Mouse (Mus musculus): Measurements from ENCODE around the gene Klf6.

The Klf6 gene

DNA sequence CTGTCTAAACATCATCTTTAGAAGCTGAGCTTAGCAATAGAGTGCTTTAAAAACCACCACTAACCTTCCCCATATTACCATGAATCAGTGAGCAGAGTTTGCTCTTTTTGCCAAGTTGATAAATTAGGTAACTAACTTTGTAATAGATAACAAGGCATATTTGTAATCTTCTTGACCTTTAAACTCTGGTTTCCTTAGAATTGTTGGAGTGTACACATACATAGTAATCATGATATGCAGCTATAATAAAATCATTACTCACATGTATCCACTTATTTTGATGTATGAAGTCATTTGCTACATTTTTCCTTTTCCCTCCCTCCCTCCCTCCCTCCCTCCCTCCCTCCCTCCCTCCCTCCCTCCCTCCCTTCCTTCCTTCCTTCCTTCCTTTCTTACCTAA lies 56.1 kb downstream of the Klf6 start:
- no peak for DNase-seq

DNA sequence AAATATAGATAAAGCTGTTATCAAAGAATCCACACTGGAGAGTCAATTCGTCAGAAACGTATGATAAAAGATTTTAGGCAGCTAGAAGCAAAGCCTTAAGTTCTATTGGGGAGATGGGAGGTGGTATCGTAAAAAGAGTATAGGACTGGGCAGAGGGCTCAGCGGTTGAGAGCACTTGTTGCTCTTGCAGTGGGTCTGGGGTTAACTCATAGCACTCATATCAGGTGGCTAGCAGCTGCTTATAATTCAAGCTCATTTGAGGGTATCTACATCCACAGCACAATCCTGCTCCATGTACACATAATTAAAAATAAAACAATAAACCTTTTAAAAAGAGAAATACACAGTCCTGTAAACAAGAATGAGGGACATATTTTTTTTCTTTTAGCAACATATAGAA lies 58.7 kb downstream of the Klf6 start:
- DNase-seq, result no peak
